Mouse (Mus musculus) liver, embryonic 14.5 days (tissue): ENCODE data around the gene Elfn1. TPM values are rescaled to one million over a fixed set of nuclear protein-coding genes. Genes with fewer than 3 reads are reported as not detected.

Source experiments
- ATAC-seq: fragments of 200-750 bp; cut with Nextera tagmentation; 2 replicates; pipeline ENCODE4 v1.8.0; 2017; ENCODE audit warnings: moderate number of reproducible peaks, mild to moderate bottlenecking, moderate library complexity; ENCODE audit not compliant: insufficient read depth
- DNase-seq, 3 experiments: peaks; one replicate each; pipeline ENCODE4 v3.0.0-alpha.2; 2012 to 2013; ENCODE audit warnings: low read depth in 3 of 3, low spot score in 3 of 3
- H3K27ac ChIP-seq: fragments of 300-500 bp; sonication (generic); 2 replicates; pipeline ENCODE4 v1.5.1; 2014; ENCODE audit warnings: moderate library complexity, mild to moderate bottlenecking, control low read depth, inconsistent platforms
- H3K27me3 ChIP-seq: fragments of 300-500 bp; sonication (generic); 2 replicates; pipeline ENCODE4 v1.6.1; 2014; ENCODE audit warnings: mild to moderate bottlenecking, low read length, moderate library complexity; ENCODE audit not compliant: control insufficient read depth, insufficient read depth
- H3K36me3 ChIP-seq: fragments of 300-500 bp; sonication (generic); replicated peaks from 2 replicates; pipeline ENCODE4 v1.6.1; 2014; ENCODE audit warnings: low read depth; ENCODE audit not compliant: control insufficient read depth, insufficient read depth
- H3K4me1 ChIP-seq, 2 experiments: fragments of 200-500 bp in 1 of 2; fragments of 300-500 bp in 1 of 2; sonication (generic) in 1 of 2; replicated peaks; 2 replicates each; pipeline ENCODE4 v1.6.1; 2012 to 2014; ENCODE audit warnings: antibody characterized with exemption in 1 of 2, inconsistent platforms in 1 of 2, low read length in 1 of 2; ENCODE audit not compliant: control insufficient read depth in 2 of 2, insufficient read depth in 2 of 2
- H3K4me2 ChIP-seq: fragments of 300-500 bp; sonication (generic); 2 replicates; pipeline ENCODE4 v1.6.1; 2014; ENCODE audit warnings: low read depth, mild to moderate bottlenecking, control low read depth, moderate library complexity
- H3K4me3 ChIP-seq, 2 experiments: fragments of 200-500 bp in 1 of 2; fragments of 300-500 bp in 1 of 2; sonication (generic) in 1 of 2; 2 replicates each; pipeline ENCODE4 v1.5.1; 2012 to 2014; ENCODE audit warnings: low read depth in 2 of 2, low read length in 2 of 2, mild to moderate bottlenecking in 2 of 2, control low read depth in 1 of 2, inconsistent platforms in 1 of 2, moderate library complexity in 1 of 2; ENCODE audit not compliant: insufficient read depth in 1 of 2
- H3K9ac ChIP-seq: fragments of 300-500 bp; sonication (generic); replicated peaks from 2 replicates; pipeline ENCODE4 v1.6.1; 2014; ENCODE audit warnings: mild to moderate bottlenecking, control low read depth, moderate library complexity
- H3K9me3 ChIP-seq: fragments of 300-500 bp; sonication (generic); 2 replicates; pipeline ENCODE4 v1.6.1; 2016; ENCODE audit warnings: low read length, mixed read lengths; ENCODE audit not compliant: control insufficient read depth
- CTCF ChIP-seq: IDR thresholded peaks from 2 replicates; pipeline ENCODE4 v1.5.1; 2016; ENCODE audit warnings: antibody characterized with exemption, low read depth, control low read depth
- EP300 ChIP-seq: IDR thresholded peaks from 2 replicates; pipeline ENCODE4 v1.6.1; 2016; ENCODE audit warnings: antibody characterized with exemption, low read depth
- WGBS: fragments of 180-500 bp; shearing (Covaris S2); extraction: QIAGEN DNeasy Blood & Tissue Kit; methylation state at CpG from one replicate; pipeline ENCODE4 v1.1.7; 2014; ENCODE audit not compliant: insufficient replicate concordance; 5-methylcytosine and 5-hydroxymethylcytosine counted together
- polyA plus RNA-seq, 2 experiments: library from polyadenylated mRNA; depleted of rRNA in 1 of 2; stranded (reverse) in 1 of 2; unstranded in 1 of 2; fragments of >200 nt; fragmentation: Nextera tagmentation in 1 of 2; extraction: Ambion mirVana in 1 of 2; gene quantifications; 2 replicates each; pipeline versions ENCODE4 v1.2.1 to v1.2.3; 2012 to 2014

Elfn1 gene
- polyA plus RNA-seq, 2 experiments: 0.09 TPM; not detected in 1

- no peaks in the 10 kb centered on the region for H3K36me3 ChIP-seq
- no peak for ATAC-seq
- no peak overlapping the region for H3K9ac ChIP-seq
- H3K27ac ChIP-seq: no peak overlapping the region
- no peak overlapping the region for H3K4me2 ChIP-seq
- WGBS: 62% methylated on average over 13 of the region's 13 CpGs
- no peaks in the 10 kb centered on the region for H3K4me1 ChIP-seq
- H3K4me3 ChIP-seq: no peak overlapping the region
- DNase-seq: no peak
- H3K27me3 ChIP-seq: no peaks in the 10 kb centered on the region
- H3K9me3 ChIP-seq: no peaks in the 10 kb centered on the region
- no peak for TF ChIP-seq CTCF
- no peak for TF ChIP-seq EP300
Measured at GRCm38 (mm10) chr5:139936431-139936830, 28.7 kb downstream of the Elfn1 start.

GRCm38 (mm10) chr5:139944697-139945096 lies 37.0 kb downstream of the Elfn1 start:
- Histone ChIP-seq H3K27ac (no peak overlapping the region), H3K9me3 (no peaks in the 10 kb centered on the region), H3K9ac (no peak overlapping the region), H3K4me2 (no peak overlapping the region), H3K4me3 (no peak overlapping the region), H3K27me3 (no peaks in the 10 kb centered on the region), H3K4me1 (no peaks in the 10 kb centered on the region), H3K36me3 (no peaks in the 10 kb centered on the region)
- ATAC-seq (no peak), DNase-seq (no peak)
- 28% methylated on average over 7 of the region's 7 CpGs for WGBS
- TF ChIP-seq CTCF (no peak), EP300 (no peak)

GRCm38 (mm10) chr5:139945715-139946364 lies 38.1 kb downstream of the Elfn1 start:
- Histone ChIP-seq H3K9ac (no peak overlapping the region), H3K27ac (no peak overlapping the region), H3K27me3 (no peaks in the 10 kb centered on the region), H3K4me1 (no peaks in the 10 kb centered on the region), H3K4me3 (no peak overlapping the region), H3K4me2 (no peak overlapping the region), H3K9me3 (no peaks in the 10 kb centered on the region), H3K36me3 (no peaks in the 10 kb centered on the region)
- WGBS: 49% methylated on average over 12 of the region's 12 CpGs
- TF ChIP-seq CTCF: no peak
- no peak for TF ChIP-seq EP300
- ATAC-seq (no peak), DNase-seq (no peak)

DNA sequence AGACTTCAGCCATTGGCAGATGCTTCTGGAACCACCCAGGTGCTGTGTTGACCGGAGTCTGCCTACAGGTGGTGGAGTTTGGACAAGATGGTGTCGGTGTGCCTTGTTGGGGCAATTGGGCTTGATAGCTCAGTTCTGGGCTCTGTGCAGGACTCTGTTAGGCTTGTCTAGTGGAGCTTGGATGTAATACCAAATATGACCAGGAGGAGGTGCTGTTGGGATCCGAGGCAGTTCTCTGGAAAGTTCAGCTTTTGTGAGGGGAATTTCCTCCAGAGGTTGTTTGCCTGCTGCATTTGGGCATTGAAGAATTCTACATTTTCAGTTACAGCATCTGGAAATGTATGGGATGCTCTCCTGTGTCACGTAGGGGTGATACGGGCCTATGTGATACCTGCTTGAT lies 39.7 kb downstream of the Elfn1 start:
- peak; percentile 70 for TF ChIP-seq CTCF
- no peak for TF ChIP-seq EP300
- H3K9me3 ChIP-seq: no peaks in the 10 kb centered on the region
- WGBS: 81% methylated on average over 5 of the region's 5 CpGs
- no peak overlapping the region for H3K27ac ChIP-seq
- no peaks in the 10 kb centered on the region for H3K4me1 ChIP-seq
- no peak overlapping the region for H3K4me2 ChIP-seq
- no peaks in the 10 kb centered on the region for H3K27me3 ChIP-seq
- H3K4me3 ChIP-seq: no peak overlapping the region
- no peaks in the 10 kb centered on the region for H3K36me3 ChIP-seq
- DNase-seq (peak in 1 of 3 experiments; percentile 6), ATAC-seq (no peak)
- H3K9ac ChIP-seq: no peak overlapping the region

DNA sequence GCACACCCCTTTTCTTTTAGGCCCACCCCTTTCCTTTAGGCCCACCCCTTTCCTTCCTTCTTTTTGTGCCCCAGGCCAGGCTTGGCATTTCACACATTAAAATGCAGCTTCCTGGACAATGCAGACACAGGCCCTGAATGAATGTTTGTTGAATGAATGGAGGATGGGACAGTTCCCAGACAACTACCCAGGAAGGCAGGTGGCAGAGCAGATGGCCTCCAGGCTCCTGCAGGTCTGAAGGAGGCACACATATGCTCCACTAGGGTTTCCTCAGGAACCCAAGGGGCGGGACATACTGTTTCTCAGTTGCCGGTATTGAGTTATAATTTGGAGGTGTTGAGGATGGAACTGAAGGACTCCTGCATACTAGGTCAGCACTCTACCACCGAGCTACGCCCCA lies 40.8 kb downstream of the Elfn1 start:
- Histone ChIP-seq H3K27me3 (no peaks in the 10 kb centered on the region), H3K4me2 (no peak overlapping the region), H3K9me3 (no peaks in the 10 kb centered on the region), H3K9ac (no peak overlapping the region), H3K36me3 (no peaks in the 10 kb centered on the region), H3K27ac (no peak overlapping the region), H3K4me3 (no peak overlapping the region), H3K4me1 (no peaks in the 10 kb centered on the region)
- no peak for DNase-seq
- ATAC-seq: no peak
- WGBS: 76% methylated on average over 4 of the region's 4 CpGs
- no peak for TF ChIP-seq CTCF
- TF ChIP-seq EP300: no peak
